Mouse (Mus musculus) thymus, adult 2 months (tissue): ENCODE measurements around the gene Parp4. TPM values are rescaled to one million over a fixed set of nuclear protein-coding genes. Genes with fewer than 3 reads are reported as not detected.

ENCODE experiments used
- DNase-seq: peaks from one replicate; pipeline ENCODE4 v3.0.0; 2021
- H3K27ac ChIP-seq: fragments of 200-500 bp; 2 replicates; pipeline ENCODE4 v1.5.1; 2012; ENCODE audit warnings: low read length, control low read depth; ENCODE audit not compliant: control insufficient read depth, insufficient read depth
- H3K27me3 ChIP-seq: fragments of 200-500 bp; 2 replicates; pipeline ENCODE4 v1.6.1; 2012; ENCODE audit warnings: mild to moderate bottlenecking, low read length, moderate library complexity, mixed read lengths; ENCODE audit not compliant: control insufficient read depth, insufficient read depth
- H3K36me3 ChIP-seq: fragments of 200-500 bp; 2 replicates; pipeline ENCODE4 v1.6.1; 2012; ENCODE audit warnings: mild to moderate bottlenecking, low read length, moderate library complexity; ENCODE audit not compliant: control insufficient read depth, insufficient read depth
- H3K4me1 ChIP-seq: fragments of 200-500 bp; replicated peaks from 2 replicates; pipeline ENCODE4 v1.6.1; 2012; ENCODE audit warnings: low read length; ENCODE audit not compliant: control insufficient read depth, insufficient read depth
- H3K4me3 ChIP-seq: fragments of 200-500 bp; 2 replicates; pipeline ENCODE4 v1.5.1; 2012; ENCODE audit warnings: mild to moderate bottlenecking, low read length, control low read depth, moderate library complexity; ENCODE audit not compliant: control insufficient read depth, insufficient read depth
- CTCF ChIP-seq: fragments of 200-500 bp; IDR thresholded peaks from 2 replicates; pipeline ENCODE4 v1.5.1; 2012; ENCODE audit warnings: mild to moderate bottlenecking, control low read depth, low read length, moderate library complexity, borderline replicate concordance; ENCODE audit not compliant: control insufficient read depth, poor library complexity, insufficient read depth; ENCODE audit errors: extremely low read depth
- POLR2A ChIP-seq: fragments of 200-500 bp; IDR thresholded peaks from 2 replicates; pipeline ENCODE4 v1.6.1; 2012; ENCODE audit warnings: mild to moderate bottlenecking, low read length, control low read depth, moderate library complexity; ENCODE audit not compliant: control insufficient read depth, poor library complexity, insufficient read depth; ENCODE audit errors: extremely low read depth
- WGBS: fragments of 180-500 bp; shearing (Covaris S2); methylation state at CpG from one replicate; pipeline ENCODE4 v1.1.7; 2018; 5-methylcytosine and 5-hydroxymethylcytosine counted together
- polyA plus RNA-seq: library from polyadenylated mRNA; depleted of rRNA; stranded (reverse); fragments of >200 nt; gene quantifications from 2 replicates; pipeline ENCODE4 v1.2.3, GENCODE M21; 2012

Gene Parp4
- polyA plus RNA-seq, 1 experiment, result 11.3 TPM

DNA sequence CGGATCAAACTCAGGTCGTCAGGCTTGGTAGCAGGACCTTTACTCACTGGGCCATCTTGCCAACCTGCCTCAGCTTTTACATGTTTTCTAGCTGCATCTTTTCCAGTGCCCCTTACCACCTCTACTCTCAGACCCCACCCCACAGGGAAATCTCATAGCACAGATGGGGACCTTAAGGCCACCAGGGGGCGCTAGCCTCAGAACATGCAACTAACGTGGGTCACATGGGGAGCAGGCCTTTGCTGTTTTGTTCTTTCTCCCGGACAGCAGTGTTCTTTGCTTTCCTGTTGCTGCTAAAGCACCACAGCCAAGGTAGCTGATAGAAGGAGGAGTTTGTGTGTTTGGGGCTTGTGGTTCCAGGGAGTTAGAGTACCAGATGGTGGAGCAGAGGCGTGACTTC, 23.3 kb downstream of the Parp4 start:
- peak; percentile 89; the same call in 1 of the 2 replicates for TF ChIP-seq CTCF
- TF ChIP-seq POLR2A, result no peak
- peaks cover 36% of the 10 kb centered on the region for H3K36me3 ChIP-seq

DNA sequence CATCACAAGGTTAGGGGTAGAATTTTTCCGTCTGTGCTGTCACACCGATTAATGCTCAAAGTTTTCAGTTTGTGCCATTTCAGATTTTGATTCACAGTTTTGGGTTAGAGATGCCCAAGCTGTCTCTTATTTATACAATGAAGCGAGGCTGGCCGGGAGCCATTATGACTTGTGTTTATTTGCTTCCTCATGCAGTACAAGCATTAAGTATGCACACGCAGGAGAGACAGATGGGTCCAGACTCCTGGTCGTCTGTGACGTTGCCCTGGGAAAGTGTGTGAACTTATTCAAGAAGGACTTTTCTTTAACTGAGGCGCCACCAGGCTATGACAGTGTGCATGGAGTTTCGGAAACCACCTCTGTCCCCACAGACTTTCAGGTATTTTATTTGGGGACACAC, 26.6 kb downstream of the Parp4 start:
- Histone ChIP-seq H3K4me3 (no peak overlapping the region), H3K36me3 (peaks cover 17% of the 10 kb centered on the region), H3K27ac (no peak overlapping the region), H3K4me1 (no peaks in the 10 kb centered on the region), H3K27me3 (no peaks in the 10 kb centered on the region)
- no peak for DNase-seq
- TF ChIP-seq CTCF (no peak), POLR2A (no peak)
- WGBS, result 97% methylated on average over 9 of the region's 9 CpGs

More for the DNA sequence above, 23.3 kb downstream of the Parp4 start:
- no peaks in the 10 kb centered on the region for H3K27me3 ChIP-seq
- H3K27ac ChIP-seq, result no peak overlapping the region
- no peaks in the 10 kb centered on the region for H3K4me1 ChIP-seq
- WGBS, result 62% methylated on average over 6 of the region's 6 CpGs
- H3K4me3 ChIP-seq, result no peak overlapping the region
- peak; percentile 72 for DNase-seq

- TF ChIP-seq POLR2A (no peak), CTCF (no peak)
- H3K27me3 ChIP-seq, result no peaks in the 10 kb centered on the region
- H3K36me3 ChIP-seq, result peaks cover 29% of the 10 kb centered on the region
- H3K27ac ChIP-seq, result no peak overlapping the region
- no peaks in the 10 kb centered on the region for H3K4me1 ChIP-seq
- no peak overlapping the region for H3K4me3 ChIP-seq
- WGBS, result 98% methylated on average over 5 of the region's 5 CpGs
- no peak for DNase-seq
Observed at GRCm38 (mm10) chr14:56604438-56604837, 29.0 kb downstream of the Parp4 start.

DNA sequence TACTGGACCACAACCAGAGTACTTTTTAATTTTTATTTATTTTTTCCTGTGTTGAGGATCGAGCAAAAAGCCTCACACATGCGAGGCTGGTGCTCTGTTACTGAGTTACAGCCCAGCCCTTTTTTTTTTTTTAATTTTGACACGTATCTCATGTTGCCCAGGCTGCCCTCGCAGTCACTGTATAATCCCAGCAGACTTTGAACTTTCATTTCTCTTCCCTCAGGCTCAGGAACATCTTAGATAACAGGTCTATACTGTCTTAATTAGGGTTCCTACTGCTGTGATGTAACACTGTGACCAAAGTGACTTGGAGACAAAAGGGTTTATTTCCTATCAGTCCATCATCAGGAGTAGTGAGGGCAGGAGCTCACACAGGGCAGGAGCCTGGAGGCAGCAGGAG, 29.7 kb downstream of the Parp4 start:
- Histone ChIP-seq H3K4me1 (no peaks in the 10 kb centered on the region), H3K4me3 (no peak overlapping the region), H3K27ac (no peak overlapping the region), H3K27me3 (no peaks in the 10 kb centered on the region), H3K36me3 (peaks cover 36% of the 10 kb centered on the region)
- TF ChIP-seq CTCF (no peak), POLR2A (no peak)
- 94% methylated on average over 4 of the region's 4 CpGs for WGBS
- no peak for DNase-seq

GRCm38 (mm10) chr14:56613212-56613611, 37.8 kb downstream of the Parp4 start:
- no peak for TF ChIP-seq CTCF
- TF ChIP-seq POLR2A, result no peak
- Histone ChIP-seq H3K4me1 (no peaks in the 10 kb centered on the region), H3K27me3 (no peaks in the 10 kb centered on the region), H3K4me3 (no peak overlapping the region), H3K36me3 (peaks cover 75% of the 10 kb centered on the region), H3K27ac (no peak overlapping the region)
- no peak for DNase-seq
- 95% methylated on average over 3 of the region's 3 CpGs for WGBS

DNA sequence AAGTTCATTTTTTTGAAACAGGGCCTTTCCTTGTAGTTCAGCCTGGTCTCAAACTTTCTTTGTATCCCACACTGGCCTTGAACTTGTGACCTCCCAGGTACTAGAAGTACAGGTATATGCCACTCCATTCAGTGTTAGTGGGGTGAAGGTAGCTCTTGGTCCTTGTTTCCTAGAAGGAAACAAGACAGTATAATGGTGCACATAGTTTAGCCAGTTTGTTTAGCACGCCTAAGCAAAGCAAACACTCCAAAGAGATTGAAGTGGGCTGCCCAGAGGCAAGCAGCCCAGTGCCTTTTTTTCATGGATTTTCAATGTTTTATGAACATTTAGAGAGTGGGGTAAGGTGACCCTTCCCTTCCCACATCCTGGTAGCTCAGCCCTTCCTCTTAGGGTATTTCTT, 42.1 kb downstream of the Parp4 start:
- peaks cover 64% of the 10 kb centered on the region for H3K36me3 ChIP-seq
- no peak overlapping the region for H3K27ac ChIP-seq
- WGBS, result 98% methylated on average over 1 of the region's 1 CpGs
- no peak overlapping the region for H3K4me3 ChIP-seq
- no peaks in the 10 kb centered on the region for H3K4me1 ChIP-seq
- TF ChIP-seq POLR2A (no peak), CTCF (no peak)
- H3K27me3 ChIP-seq, result no peaks in the 10 kb centered on the region
- DNase-seq, result no peak

DNA sequence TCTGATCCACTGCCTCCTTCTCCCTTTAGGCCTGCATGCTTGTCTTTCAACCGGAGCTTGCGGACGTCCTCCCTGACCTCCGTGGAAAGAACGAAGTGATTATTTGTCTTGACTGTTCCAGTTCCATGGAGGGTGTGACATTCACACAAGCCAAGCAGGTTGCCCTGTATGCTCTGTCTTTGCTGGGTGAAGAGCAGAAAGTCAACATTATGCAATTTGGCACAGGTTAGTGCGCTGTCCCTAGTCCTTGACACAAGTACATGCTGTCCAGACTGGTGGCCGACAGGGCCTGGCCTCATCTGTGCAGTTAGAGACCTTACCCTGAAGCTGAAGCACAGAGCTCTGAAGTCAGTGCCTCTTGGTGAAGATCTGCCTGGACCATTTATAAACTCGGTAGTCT, 45.0 kb downstream of the Parp4 start:
- Histone ChIP-seq H3K4me1 (no peaks in the 10 kb centered on the region), H3K4me3 (no peak overlapping the region), H3K27me3 (no peaks in the 10 kb centered on the region), H3K27ac (no peak overlapping the region), H3K36me3 (peaks cover 42% of the 10 kb centered on the region)
- WGBS, result 92% methylated on average over 8 of the region's 8 CpGs
- no peak for TF ChIP-seq CTCF
- no peak for TF ChIP-seq POLR2A
- DNase-seq, result no peak
